Mouse (Mus musculus) bone marrow macrophage, adult 2 months (primary cell): ENCODE results near the gene Paqr7.

Experiments used
- CTCF ChIP-seq: IDR thresholded peaks from 2 replicates; pipeline ENCODE4 v1.5.1; 2012; ENCODE audit warnings: low read depth, mild to moderate bottlenecking, low read length, moderate library complexity
- POLR2A ChIP-seq: IDR thresholded peaks from 2 replicates; pipeline ENCODE4 v1.6.1; 2012; ENCODE audit warnings: mild to moderate bottlenecking, low read depth, low read length, borderline replicate concordance

GRCm38 (mm10) chr4:134534124-134534886, 37.8 kb downstream of the Paqr7 start:
- no peak for TF ChIP-seq POLR2A
- no peak for TF ChIP-seq CTCF
